In genomic region chr7:45169495-45169894, GRCm38 (mm10) we compare ENCODE assay signal across 18 mouse cellular contexts. TPM values are rescaled to one million over a fixed set of nuclear protein-coding genes. Genes with fewer than 3 reads are reported as not detected.
DNase-seq lines count a peak whose midpoint lies in the region; ATAC-seq and TF ChIP-seq lines count a peak whose summit lies in the region.
"Had no signal": no experiment of that assay in that cellular context is flagged by ENCODE, and none has a peak within 500 bp of the region (broad histone marks: within the 10 kb centered on the region; RNA-seq: fewer than 3 reads in every experiment).

No protein-coding gene starts in this region.

- no peak for TF ChIP-seq POLR2A in cerebellum, adult 2 months (IDR thresholded peaks at IDR 0.05; ENCODE audit: borderline replicate concordance, insufficient read depth, low read length)

- H3K36me3 ChIP-seq in heart, postnatal 0 days (replicated peaks; ENCODE audit: control insufficient read depth, insufficient read depth, low read length), result 0 out of 2 replicates have a peak, but pooled peaks cover 3% of the 10 kb centered on the region
- H3K36me3 ChIP-seq in midbrain, postnatal 0 days (ENCODE audit: insufficient read depth, low read length), result no peaks in the 10 kb centered on the region
- no peaks in the 10 kb centered on the region for H3K36me3 ChIP-seq in midbrain, embryonic 11.5 days (ENCODE audit: control insufficient read depth, insufficient read depth, low read length)
- H3K36me3 ChIP-seq: midbrain, embryonic 12.5 days; neural tube, embryonic 12.5 days had no signal

- 83% methylated on average over 3 of the region's 3 CpGs for WGBS in heart, postnatal 0 days
- WGBS in cerebellum, adult 2 months, result 57% methylated on average over 3 of the region's 3 CpGs
- 94% methylated on average over 3 of the region's 3 CpGs for WGBS in midbrain, postnatal 0 days
- WGBS in midbrain, embryonic 11.5 days, result 91% methylated on average over 3 of the region's 3 CpGs

- 0 out of 2 replicates have a peak, but pooled peaks cover 6% of the 10 kb centered on the region for H3K4me1 ChIP-seq in heart, postnatal 0 days (ENCODE audit: control insufficient read depth, insufficient read depth)
- peaks cover 21% of the 10 kb centered on the region for H3K4me1 ChIP-seq in cerebellum, adult 2 months (ENCODE audit: control insufficient read depth, insufficient read depth, low read length)
- H3K4me1 ChIP-seq in midbrain, postnatal 0 days (ENCODE audit: insufficient read depth, low read length), result peaks cover 4% of the 10 kb centered on the region; the same call in 1 of the 2 replicates
- H3K4me1 ChIP-seq in midbrain, embryonic 11.5 days (ENCODE audit: control insufficient read depth, insufficient read depth, low read length), result no peaks in the 10 kb centered on the region; the same call in none of the 2 replicates
- H3K4me1 ChIP-seq: liver, embryonic 12.5 days had no signal

- no peak for DNase-seq in heart, postnatal 0 days (ENCODE audit: low spot score)
- no peak for DNase-seq in heart, postnatal 25 days (ENCODE audit: low spot score)
- DNase-seq in A20 (ENCODE audit: low read depth, low spot score), result peak; percentile 48
- DNase-seq in cerebellum, adult 2 months, result peak; percentile 71 to 77
- peak; percentile 47 for DNase-seq in induced T-regulatory cell, adult 2 months (ENCODE audit: low read depth)
- DNase-seq in midbrain, postnatal 0 days (ENCODE audit: low spot score), result no peak
- no peak for DNase-seq in midbrain, embryonic 11.5 days (ENCODE audit: low spot score, missing footprints)
- no peak for DNase-seq in lung, postnatal 4 days
- DNase-seq: heart, postnatal 4 days; kidney, postnatal 25 days; lung, postnatal 10 days; retina, postnatal 1 day had no signal

- TF ChIP-seq EP300 in heart, postnatal 0 days (IDR thresholded peaks at IDR 0.05; ENCODE audit: low read depth), result no peak

- H3K4me3 ChIP-seq in heart, postnatal 0 days (ENCODE audit: low read depth, low read length), result peak overlapping the region; percentile 8
- no peak overlapping the region for H3K4me3 ChIP-seq in cerebellum, adult 2 months (replicated peaks; ENCODE audit: insufficient read depth, low read depth, low read length)
- no peak overlapping the region for H3K4me3 ChIP-seq in midbrain, postnatal 0 days (ENCODE audit: low read depth, low read length)
- no peak overlapping the region for H3K4me3 ChIP-seq in midbrain, embryonic 11.5 days (ENCODE audit: low read depth, low read length)
- H3K4me3 ChIP-seq: liver, embryonic 12.5 days; midbrain, embryonic 12.5 days; neural tube, embryonic 12.5 days had no signal

- H3K4me2 ChIP-seq in heart, postnatal 0 days (ENCODE audit: low read depth, low read length), result no peak overlapping the region
- no peak overlapping the region for H3K4me2 ChIP-seq in midbrain, postnatal 0 days (ENCODE audit: low read depth, low read length, poor library complexity, severe bottlenecking)
- H3K4me2 ChIP-seq in midbrain, embryonic 11.5 days, result no peak overlapping the region
- H3K4me2 ChIP-seq: liver, embryonic 12.5 days; midbrain, embryonic 12.5 days had no signal

- H3K9me3 ChIP-seq in heart, postnatal 0 days (replicated peaks; ENCODE audit: control insufficient read depth, low read length), result peaks cover 32% of the 10 kb centered on the region
- H3K9me3 ChIP-seq in midbrain, postnatal 0 days (ENCODE audit: low read length), result no peaks in the 10 kb centered on the region
- H3K9me3 ChIP-seq in midbrain, embryonic 11.5 days (ENCODE audit: control insufficient read depth, low read length), result peaks cover 8% of the 10 kb centered on the region; the same call in 1 of the 2 replicates

- peaks cover 65% of the 10 kb centered on the region for H3K27me3 ChIP-seq in heart, postnatal 0 days (ENCODE audit: control insufficient read depth, insufficient read depth, low read length)
- no peaks in the 10 kb centered on the region for H3K27me3 ChIP-seq in cerebellum, adult 2 months (ENCODE audit: control insufficient read depth, insufficient read depth, low read length)
- peaks cover 56% of the 10 kb centered on the region for H3K27me3 ChIP-seq in midbrain, postnatal 0 days (ENCODE audit: insufficient read depth, low read length)
- peaks cover 58% of the 10 kb centered on the region for H3K27me3 ChIP-seq in midbrain, embryonic 11.5 days (ENCODE audit: control insufficient read depth, insufficient read depth, low read length)

- no peak for TF ChIP-seq CTCF in heart, postnatal 0 days (IDR thresholded peaks at IDR 0.05; ENCODE audit: low read depth)
- no peak for TF ChIP-seq CTCF in cerebellum, adult 2 months (IDR thresholded peaks at IDR 0.05; ENCODE audit: borderline replicate concordance, insufficient read depth, low read depth, low read length)
- no peak for TF ChIP-seq CTCF in midbrain, postnatal 0 days (IDR thresholded peaks at IDR 0.05)

- no peak overlapping the region for H3K27ac ChIP-seq in heart, postnatal 0 days (ENCODE audit: low read depth)
- H3K27ac ChIP-seq in cerebellum, adult 2 months (ENCODE audit: insufficient read depth, low read length), result no peak overlapping the region
- no peak overlapping the region for H3K27ac ChIP-seq in midbrain, postnatal 0 days (ENCODE audit: low read depth, low read length)
- H3K27ac ChIP-seq in midbrain, embryonic 11.5 days (ENCODE audit: low read depth, low read length), result no peak overlapping the region
- H3K27ac ChIP-seq: liver, embryonic 12.5 days; midbrain, embryonic 12.5 days; neural tube, embryonic 12.5 days had no signal

- no peak overlapping the region for H3K9ac ChIP-seq in heart, postnatal 0 days (replicated peaks; ENCODE audit: low read depth, low read length)
- H3K9ac ChIP-seq in midbrain, postnatal 0 days (replicated peaks; ENCODE audit: low read length, poor library complexity, severe bottlenecking), result no peak overlapping the region
- H3K9ac ChIP-seq in midbrain, embryonic 11.5 days (ENCODE audit: low read length), result no peak overlapping the region
- H3K9ac ChIP-seq: liver, embryonic 12.5 days; midbrain, embryonic 12.5 days; neural tube, embryonic 12.5 days had no signal

- no peak for ATAC-seq in heart, postnatal 0 days (ENCODE audit: insufficient read depth, low read depth)
- ATAC-seq in midbrain, postnatal 0 days (ENCODE audit: low FRiP score), result no peak
- ATAC-seq in midbrain, embryonic 11.5 days (ENCODE audit: low FRiP score), result no peak
- ATAC-seq: liver, embryonic 12.5 days had no signal

- intact Hi-C loops in heart, postnatal 25 days (cut with DNase I), result no loop called here

RNA-seq across cellular contexts. Expression of gene Slc17a7, which starts 5.7 kb away (rescaled TPM):
- total RNA-seq in heart, postnatal 0 days (2014; rRNA removed; ENCODE audit: low replicate concordance), result 7.5 and 12.7 TPM in 2 replicates
- 4.3 and 5.4 TPM in 2 replicates for polyA plus RNA-seq in heart, postnatal 0 days (2015; fragmentation: Nextera tagmentation; extraction: Ambion mirVana)
- total RNA-seq in heart, postnatal 25 days (2021), result 10 to 100 TPM; 18.1 to 18.7 TPM
- 397 and 476 TPM in 2 replicates for polyA plus RNA-seq in cerebellum, adult 2 months (2012; rRNA removed)
- total RNA-seq in midbrain, postnatal 0 days (2014; rRNA removed), result 1.9 and 2.5 TPM in 2 replicates
- 0.95 and 0.96 TPM in 2 replicates for polyA plus RNA-seq in midbrain, postnatal 0 days (2015; fragmentation: Nextera tagmentation; extraction: Ambion mirVana)
- polyA plus RNA-seq in midbrain, embryonic 11.5 days (2014; fragmentation: Nextera tagmentation; extraction: Ambion mirVana), result 0.40 and 0.51 TPM in 2 replicates
- polyA plus RNA-seq: liver, embryonic 12.5 days had no signal

RNA-seq across cellular contexts. Expression of gene Gfy, which starts 9.9 kb away (rescaled TPM):
- total RNA-seq in heart, postnatal 0 days (2014; rRNA removed; ENCODE audit: low replicate concordance), result not detected in 2 replicates
- not detected in 2 replicates for polyA plus RNA-seq in heart, postnatal 0 days (2015; fragmentation: Nextera tagmentation; extraction: Ambion mirVana)
- not detected for total RNA-seq in heart, postnatal 25 days (2021)
- 0.54 and 0.57 TPM in 2 replicates for polyA plus RNA-seq in cerebellum, adult 2 months (2012; rRNA removed)
- total RNA-seq in midbrain, postnatal 0 days (2014; rRNA removed), result not detected in 2 replicates
- polyA plus RNA-seq in midbrain, postnatal 0 days (2015; fragmentation: Nextera tagmentation; extraction: Ambion mirVana), result 0.11 and 0.51 TPM in 2 replicates
- polyA plus RNA-seq in midbrain, embryonic 11.5 days (2014; fragmentation: Nextera tagmentation; extraction: Ambion mirVana), result not detected in 2 replicates
- total RNA-seq: heart, adult 8-10 months; heart, postnatal 4 days had no signal
- polyA plus RNA-seq: intestine, embryonic 14.5 days; liver, embryonic 12.5 days; midbrain, embryonic 12.5 days; neural tube, embryonic 12.5 days had no signal

RNA-seq across cellular contexts. Expression of gene Pth2, which starts 11.3 kb away (rescaled TPM):
- total RNA-seq in heart, postnatal 0 days (2014; rRNA removed; ENCODE audit: low replicate concordance), result not detected in 2 replicates
- polyA plus RNA-seq in heart, postnatal 0 days (2015; fragmentation: Nextera tagmentation; extraction: Ambion mirVana), result not detected in 2 replicates
- not detected for total RNA-seq in heart, postnatal 25 days (2021)
- not detected in 2 replicates for polyA plus RNA-seq in cerebellum, adult 2 months (2012; rRNA removed)
- not detected in 2 replicates for total RNA-seq in midbrain, postnatal 0 days (2014; rRNA removed)
- polyA plus RNA-seq in midbrain, postnatal 0 days (2015; fragmentation: Nextera tagmentation; extraction: Ambion mirVana), result 0.93 and 1.3 TPM in 2 replicates
- 0.53 and 0.63 TPM in 2 replicates for polyA plus RNA-seq in midbrain, embryonic 11.5 days (2014; fragmentation: Nextera tagmentation; extraction: Ambion mirVana)
- total RNA-seq: heart, adult 8-10 months; heart, postnatal 4 days; left cerebral cortex, postnatal 14 days had no signal
- polyA plus RNA-seq: intestine, embryonic 14.5 days; liver, embryonic 12.5 days; neural tube, embryonic 12.5 days had no signal

RNA-seq across cellular contexts. Expression of gene Aldh16a1, which starts 15.1 kb away (rescaled TPM):
- 29.2 and 40.1 TPM in 2 replicates for total RNA-seq in heart, postnatal 0 days (2014; rRNA removed; ENCODE audit: low replicate concordance)
- 18.2 and 22.8 TPM in 2 replicates for polyA plus RNA-seq in heart, postnatal 0 days (2015; fragmentation: Nextera tagmentation; extraction: Ambion mirVana)
- 10 to 100 TPM; 23.5 to 37.6 TPM for total RNA-seq in heart, postnatal 25 days (2021)
- polyA plus RNA-seq in cerebellum, adult 2 months (2012; rRNA removed), result 17.2 and 18.0 TPM in 2 replicates
- total RNA-seq in midbrain, postnatal 0 days (2014; rRNA removed), result 18.9 and 22.0 TPM in 2 replicates
- polyA plus RNA-seq in midbrain, postnatal 0 days (2015; fragmentation: Nextera tagmentation; extraction: Ambion mirVana), result 12.9 and 15.2 TPM in 2 replicates
- 22.0 and 25.7 TPM in 2 replicates for polyA plus RNA-seq in midbrain, embryonic 11.5 days (2014; fragmentation: Nextera tagmentation; extraction: Ambion mirVana)

RNA-seq across cellular contexts. Expression of gene Pih1d1, which starts 15.4 kb away (rescaled TPM):
- 142 and 152 TPM in 2 replicates for total RNA-seq in heart, postnatal 0 days (2014; rRNA removed; ENCODE audit: low replicate concordance)
- 56.3 and 60.0 TPM in 2 replicates for polyA plus RNA-seq in heart, postnatal 0 days (2015; fragmentation: Nextera tagmentation; extraction: Ambion mirVana)
- 10 to 100 TPM; 29.7 to 30.9 TPM for total RNA-seq in heart, postnatal 25 days (2021)
- polyA plus RNA-seq in cerebellum, adult 2 months (2012; rRNA removed), result 52.3 and 53.1 TPM in 2 replicates
- total RNA-seq in midbrain, postnatal 0 days (2014; rRNA removed), result 104 and 124 TPM in 2 replicates
- 77.1 and 81.6 TPM in 2 replicates for polyA plus RNA-seq in midbrain, postnatal 0 days (2015; fragmentation: Nextera tagmentation; extraction: Ambion mirVana)
- 104 and 105 TPM in 2 replicates for polyA plus RNA-seq in midbrain, embryonic 11.5 days (2014; fragmentation: Nextera tagmentation; extraction: Ambion mirVana)

Comparison
In these comparisons a context has a peak if more than half of its experiments do, and no peak if none do; other contexts are left out.
1. DNase-seq: peak in A20 (single experiment), cerebellum, adult 2 months (2 of 2) and induced T-regulatory cell, adult 2 months (single experiment); none in heart, postnatal 0 days (single experiment), heart, postnatal 25 days (single experiment), midbrain, postnatal 0 days (single experiment), midbrain, embryonic 11.5 days (single experiment) and lung, postnatal 4 days (0 of 2).
2. RNA of gene Slc17a7, which starts 5.7 kb away (polyA plus RNA-seq): 397 to 476 TPM in cerebellum, adult 2 months; 4.3 to 5.4 TPM in heart, postnatal 0 days, 0.95 to 0.96 TPM in midbrain, postnatal 0 days and 0.40 to 0.51 TPM in midbrain, embryonic 11.5 days; every median in the first group is over 10 times any median in the second.